Mouse (Mus musculus) CD4-positive, CD25-positive, alpha-beta regulatory T cell, adult 2 months (primary cell): Measurements from ENCODE around the gene Gm27179.
"Not testable (repeated sequence)": the region's sequence is repeated elsewhere in the genome, so short reads cannot be mapped to it uniquely, and the experiment has no call there.

Experiments used
- DNase-seq: peaks from one replicate; pipeline ENCODE4 v3.0.0-alpha.2; 2012; ENCODE audit warnings: low read depth, low spot score

Gm27179 gene

GRCm38 (mm10) chr14:69512449-69512848 lies at the start of gene Gm27179:
Gene Gm27179, minus strand, starts transcription at chr14:69512549.
- DNase-seq: not testable (repeated sequence)

GRCm38 (mm10) chr14:69557550-69557949 lies 45.2 kb upstream of the Gm27179 start:
- not testable (repeated sequence) for DNase-seq

GRCm38 (mm10) chr14:69556820-69557219 lies 44.5 kb upstream of the Gm27179 start:
- DNase-seq: not testable (repeated sequence)

GRCm38 (mm10) chr14:69555110-69555831 lies 42.9 kb upstream of the Gm27179 start, which contains the start of gene Entpd4b:
Gene Entpd4b, plus strand, starts transcription at chr14:69555424.
- not testable (repeated sequence) for DNase-seq

- not testable (repeated sequence) for DNase-seq
These were observed 35.0 kb upstream of the Gm27179 start for GRCm38 (mm10) chr14:69547310-69547709.

- DNase-seq: not testable (repeated sequence)
These were observed 32.7 kb upstream of the Gm27179 start for GRCm38 (mm10) chr14:69545052-69545451.

- not testable (repeated sequence) for DNase-seq
These were observed 31.7 kb upstream of the Gm27179 start for GRCm38 (mm10) chr14:69544033-69544432.

- DNase-seq: not testable (repeated sequence)
These were observed 30.3 kb upstream of the Gm27179 start for GRCm38 (mm10) chr14:69542695-69543094.

GRCm38 (mm10) chr14:69540113-69540512 lies 27.8 kb upstream of the Gm27179 start:
- DNase-seq: not testable (repeated sequence)

GRCm38 (mm10) chr14:69536539-69536938 lies 24.2 kb upstream of the Gm27179 start:
- not testable (repeated sequence) for DNase-seq

- not testable (repeated sequence) for DNase-seq
These were observed 13.9 kb upstream of the Gm27179 start for GRCm38 (mm10) chr14:69526202-69526601.

- not testable (repeated sequence) for DNase-seq
These were observed 10.7 kb upstream of the Gm27179 start for GRCm38 (mm10) chr14:69523001-69523400.

- not testable (repeated sequence) for DNase-seq
These were observed 8.5 kb upstream of the Gm27179 start for GRCm38 (mm10) chr14:69520810-69521209.

- not testable (repeated sequence) for DNase-seq
These were observed 5.3 kb downstream of the Gm27179 start for GRCm38 (mm10) chr14:69507000-69507399.

GRCm38 (mm10) chr14:69503174-69503573 lies 9.2 kb downstream of the Gm27179 start, which contains the start of gene Gm16867:
Gene Gm16867, minus strand, starts transcription at chr14:69503362.
- not testable (repeated sequence) for DNase-seq

- DNase-seq: not testable (repeated sequence)
These were observed 9.8 kb downstream of the Gm27179 start for GRCm38 (mm10) chr14:69502440-69503150.

- not testable (repeated sequence) for DNase-seq
These were observed 16.1 kb downstream of the Gm27179 start for GRCm38 (mm10) chr14:69496259-69496658.

GRCm38 (mm10) chr14:69494946-69495345 lies 17.4 kb downstream of the Gm27179 start:
- not testable (repeated sequence) for DNase-seq

GRCm38 (mm10) chr14:69494522-69494921 lies 17.8 kb downstream of the Gm27179 start:
- not testable (repeated sequence) for DNase-seq

- not testable (repeated sequence) for DNase-seq
These were observed 24.3 kb downstream of the Gm27179 start for GRCm38 (mm10) chr14:69488001-69488400.

- not testable (repeated sequence) for DNase-seq
These were observed 26.7 kb downstream of the Gm27179 start for GRCm38 (mm10) chr14:69485466-69486135.
